16 mouse cellular contexts compared by ENCODE assay signal in the genomic region with DNA sequence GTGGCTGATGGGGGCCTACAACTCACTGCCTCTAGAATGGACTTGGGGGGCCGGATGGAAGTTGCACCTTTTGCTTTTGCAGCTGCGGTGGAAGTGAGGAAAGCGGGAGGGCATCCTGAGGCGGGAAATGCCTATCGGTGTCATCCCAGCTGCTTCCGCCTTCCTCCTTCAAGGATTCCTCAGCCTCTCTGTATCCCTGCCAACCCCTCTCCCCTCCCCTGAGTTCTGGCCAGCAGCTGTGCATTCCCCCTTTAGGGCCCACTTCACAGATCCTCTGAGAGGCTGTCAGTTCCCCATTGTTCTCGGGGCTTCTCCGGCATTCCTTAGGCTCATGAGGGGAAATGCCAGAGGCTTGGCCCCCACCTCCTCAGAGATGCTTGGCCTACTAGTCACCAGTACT. TPM values are rescaled to one million over a fixed set of nuclear protein-coding genes. Genes with fewer than 3 reads are reported as not detected.
A peak's percentile ranks its signal among the peaks of the same experiment; 100 is the strongest.
DNase-seq lines count a peak whose midpoint lies in the region; ATAC-seq and TF ChIP-seq lines count a peak whose summit lies in the region.
"Had no signal": no experiment of that assay in that cellular context is flagged by ENCODE, and none has a peak within 500 bp of the region (broad histone marks: within the 10 kb centered on the region; RNA-seq: fewer than 3 reads in every experiment).

No protein-coding gene starts in this region.

- H3K27ac ChIP-seq in heart, postnatal 0 days (ENCODE audit: low read depth) = no peak overlapping the region
- no peak overlapping the region; the same call in 1 of the 2 replicates for H3K27ac ChIP-seq in lung, postnatal 0 days (ENCODE audit: low read length)
- H3K27ac ChIP-seq in embryonic facial prominence, embryonic 10.5 days (replicated peaks) = no peak overlapping the region
- no peak overlapping the region for H3K27ac ChIP-seq in forebrain, embryonic 12.5 days
- H3K27ac ChIP-seq: hindbrain, embryonic 15.5 days; layer of hippocampus, adult 2 months; liver, embryonic 13.5 days; midbrain, embryonic 12.5 days; neural tube, embryonic 12.5 days had no signal

- no peak for TF ChIP-seq POLR2A in lung, adult 2 months (IDR thresholded peaks at IDR 0.05; ENCODE audit: borderline replicate concordance, extremely low read depth, low read depth, low read length)

- peak; percentile 71; the same call in 1 of the 2 replicates for TF ChIP-seq EP300 in heart, postnatal 0 days (IDR thresholded peaks at IDR 0.05; ENCODE audit: low read depth)
- TF ChIP-seq EP300 in lung, postnatal 0 days (IDR thresholded peaks at IDR 0.05) = no peak; the same call in 1 of the 2 replicates

- no peaks in the 10 kb centered on the region for H3K36me3 ChIP-seq in heart, postnatal 0 days (replicated peaks; ENCODE audit: control insufficient read depth, insufficient read depth, low read length)
- no peaks in the 10 kb centered on the region for H3K36me3 ChIP-seq in lung, postnatal 0 days (ENCODE audit: insufficient read depth, low read length)
- H3K36me3 ChIP-seq in embryonic facial prominence, embryonic 10.5 days (replicated peaks) = no peaks in the 10 kb centered on the region
- no peaks in the 10 kb centered on the region for H3K36me3 ChIP-seq in forebrain, embryonic 12.5 days (replicated peaks)
- H3K36me3 ChIP-seq: hindbrain, embryonic 15.5 days; liver, embryonic 13.5 days; midbrain, embryonic 12.5 days; neural tube, embryonic 12.5 days had no signal

- H3K4me3 ChIP-seq in heart, postnatal 0 days (ENCODE audit: low read depth, low read length) = no peak overlapping the region
- H3K4me3 ChIP-seq in lung, postnatal 0 days (ENCODE audit: low read depth, low read length) = no peak overlapping the region
- H3K4me3 ChIP-seq in lung, adult 2 months (replicated peaks; ENCODE audit: extremely low read depth, low read depth, low read length) = no peak overlapping the region
- H3K4me3 ChIP-seq in embryonic facial prominence, embryonic 10.5 days = no peak overlapping the region
- H3K4me3 ChIP-seq in forebrain, embryonic 12.5 days (replicated peaks) = no peak overlapping the region
- H3K4me3 ChIP-seq: hindbrain, embryonic 15.5 days; layer of hippocampus, adult 2 months; liver, embryonic 13.5 days; midbrain, embryonic 12.5 days; neural tube, embryonic 12.5 days had no signal

- H3K4me2 ChIP-seq in heart, postnatal 0 days (ENCODE audit: low read depth, low read length) = no peak overlapping the region
- no peak overlapping the region for H3K4me2 ChIP-seq in lung, postnatal 0 days (replicated peaks; ENCODE audit: low read depth, low read length)
- no peak overlapping the region for H3K4me2 ChIP-seq in forebrain, embryonic 12.5 days
- H3K4me2 ChIP-seq: hindbrain, embryonic 15.5 days; liver, embryonic 13.5 days; midbrain, embryonic 12.5 days; neural tube, embryonic 12.5 days had no signal

- no peak for DNase-seq in heart, postnatal 0 days (ENCODE audit: low spot score)
- no peak for DNase-seq in heart, postnatal 36 days
- DNase-seq in lung, postnatal 0 days (ENCODE audit: low spot score) = peak; percentile 4
- no peak for DNase-seq in lung, adult 2 months
- DNase-seq in embryonic facial prominence, embryonic 10.5 days (ENCODE audit: low spot score) = peak; percentile 10
- DNase-seq in kidney, postnatal 25 days = peak; percentile 20 to 56
- no peak for DNase-seq in layer of hippocampus, adult 8-10 months (ENCODE audit: low spot score in 2 of 2)
- DNase-seq: cerebellum, postnatal 25 days; liver, embryonic 13.5 days; spleen, adult 18-20 months had no signal

- 51% methylated on average over 8 of the region's 8 CpGs for WGBS in heart, postnatal 0 days
- WGBS in lung, postnatal 0 days = 38% methylated on average over 8 of the region's 8 CpGs
- 71% methylated on average over 8 of the region's 8 CpGs for WGBS in lung, adult 2 months
- 61% methylated on average over 8 of the region's 8 CpGs for WGBS in embryonic facial prominence, embryonic 10.5 days
- WGBS in forebrain, embryonic 12.5 days = 73% methylated on average over 8 of the region's 8 CpGs

- intact Hi-C loops in heart, postnatal 36 days (cut with DNase I) = no loop called here

- ATAC-seq in heart, postnatal 0 days (ENCODE audit: insufficient read depth, low read depth) = peak; percentile 63; the same call in 1 of the 2 replicates
- peak; percentile 37; the same call in 1 of the 2 replicates for ATAC-seq in lung, postnatal 0 days
- ATAC-seq in forebrain, embryonic 12.5 days (ENCODE audit: low FRiP score) = no peak
- ATAC-seq: CD4-positive, CD25-positive, alpha-beta regulatory T cell, adult 4 months had no signal

- H3K9me3 ChIP-seq in heart, postnatal 0 days (replicated peaks; ENCODE audit: control insufficient read depth, low read length) = no peaks in the 10 kb centered on the region
- H3K9me3 ChIP-seq in lung, postnatal 0 days (ENCODE audit: low read length) = no peaks in the 10 kb centered on the region
- H3K9me3 ChIP-seq in embryonic facial prominence, embryonic 10.5 days = no peaks in the 10 kb centered on the region; the same call in 1 of the 2 replicates
- H3K9me3 ChIP-seq in forebrain, embryonic 12.5 days = no peaks in the 10 kb centered on the region
- H3K9me3 ChIP-seq: hindbrain, embryonic 15.5 days; liver, embryonic 13.5 days; midbrain, embryonic 12.5 days; neural tube, embryonic 12.5 days had no signal

- H3K4me1 ChIP-seq in heart, postnatal 0 days (ENCODE audit: control insufficient read depth, insufficient read depth) = no peaks in the 10 kb centered on the region
- H3K4me1 ChIP-seq in lung, postnatal 0 days (ENCODE audit: insufficient read depth, low read depth, low read length) = no peaks in the 10 kb centered on the region
- no peaks in the 10 kb centered on the region for H3K4me1 ChIP-seq in lung, adult 2 months (ENCODE audit: control insufficient read depth, insufficient read depth, low read length)
- H3K4me1 ChIP-seq in embryonic facial prominence, embryonic 10.5 days = peaks cover 3% of the 10 kb centered on the region; the same call in 1 of the 2 replicates
- no peaks in the 10 kb centered on the region for H3K4me1 ChIP-seq in forebrain, embryonic 12.5 days
- H3K4me1 ChIP-seq: hindbrain, embryonic 15.5 days; liver, embryonic 13.5 days; midbrain, embryonic 12.5 days; neural tube, embryonic 12.5 days had no signal

- no peaks in the 10 kb centered on the region for H3K27me3 ChIP-seq in heart, postnatal 0 days (ENCODE audit: control insufficient read depth, insufficient read depth, low read length)
- no peaks in the 10 kb centered on the region for H3K27me3 ChIP-seq in lung, postnatal 0 days (replicated peaks; ENCODE audit: insufficient read depth, low read length)
- H3K27me3 ChIP-seq in embryonic facial prominence, embryonic 10.5 days (replicated peaks; ENCODE audit: low read depth, poor library complexity, severe bottlenecking) = no peaks in the 10 kb centered on the region
- no peaks in the 10 kb centered on the region for H3K27me3 ChIP-seq in forebrain, embryonic 12.5 days
- H3K27me3 ChIP-seq: hindbrain, embryonic 15.5 days; liver, embryonic 13.5 days; midbrain, embryonic 12.5 days; neural tube, embryonic 12.5 days had no signal

- TF ChIP-seq CTCF in heart, postnatal 0 days (IDR thresholded peaks at IDR 0.05; ENCODE audit: low read depth) = no peak
- TF ChIP-seq CTCF in lung, postnatal 0 days (IDR thresholded peaks at IDR 0.05) = no peak
- TF ChIP-seq CTCF in lung, adult 2 months (IDR thresholded peaks at IDR 0.05; ENCODE audit: insufficient read depth, low read length) = no peak

- no peak overlapping the region for H3K9ac ChIP-seq in heart, postnatal 0 days (replicated peaks; ENCODE audit: low read depth, low read length)
- H3K9ac ChIP-seq in lung, postnatal 0 days (replicated peaks; ENCODE audit: low read depth) = no peak overlapping the region
- no peak overlapping the region for H3K9ac ChIP-seq in forebrain, embryonic 12.5 days
- H3K9ac ChIP-seq: hindbrain, embryonic 15.5 days; liver, embryonic 13.5 days; midbrain, embryonic 12.5 days; neural tube, embryonic 12.5 days had no signal

RNA-seq across cellular contexts. Expression of a gene that starts 28.6 kb away (rescaled TPM):
- 15.0 and 18.6 TPM in 2 replicates for total RNA-seq in heart, postnatal 0 days (2014; rRNA removed; ENCODE audit: low replicate concordance)
- 6.3 and 7.6 TPM in 2 replicates for polyA plus RNA-seq in heart, postnatal 0 days (2015; fragmentation: Nextera tagmentation; extraction: Ambion mirVana)
- total RNA-seq in heart, postnatal 36 days (2021) = 10 to 100 TPM in 1 of 2 experiments, 1 to 10 TPM in 1; 8.4 to 14.5 TPM
- 12.7 and 12.9 TPM in 2 replicates for polyA plus RNA-seq in lung, postnatal 0 days (2015; fragmentation: Nextera tagmentation; extraction: Ambion mirVana)
- polyA plus RNA-seq in lung, adult 2 months (2012; rRNA removed) = 25.1 and 27.5 TPM in 2 replicates
- polyA plus RNA-seq in embryonic facial prominence, embryonic 10.5 days (2016; fragmentation: Nextera tagmentation; extraction: Ambion mirVana) = 3.8 and 4.2 TPM in 2 replicates
- total RNA-seq in layer of hippocampus, adult 8-10 months (2022) = 10 to 100 TPM in 3 of 4 experiments, 1 to 10 TPM in 1; 10.0 to 22.7 (median 13.7) TPM
- polyA plus RNA-seq in forebrain, embryonic 12.5 days (2016; fragmentation: Nextera tagmentation; extraction: Ambion mirVana) = 5.3 and 5.9 TPM in 2 replicates

Comparison
In these comparisons a context has a peak if more than half of its experiments do, and no peak if none do; other contexts are left out.
1. DNase-seq: peak in lung, postnatal 0 days (single experiment), embryonic facial prominence, embryonic 10.5 days (single experiment) and kidney, postnatal 25 days (2 of 2); none in heart, postnatal 0 days (single experiment), heart, postnatal 36 days (0 of 2), lung, adult 2 months (single experiment) and layer of hippocampus, adult 8-10 months (0 of 2).